Mouse (Mus musculus) lung, postnatal 36 days (tissue): ENCODE data around the gene Rnf224.
A peak's percentile ranks its signal among the peaks of the same experiment; 100 is the strongest.

Experiments used
- DNase-seq: peaks from one replicate; pipeline ENCODE4 v3.0.0; 2022; ENCODE audit warnings: mixed read lengths

Gene Rnf224

DNA sequence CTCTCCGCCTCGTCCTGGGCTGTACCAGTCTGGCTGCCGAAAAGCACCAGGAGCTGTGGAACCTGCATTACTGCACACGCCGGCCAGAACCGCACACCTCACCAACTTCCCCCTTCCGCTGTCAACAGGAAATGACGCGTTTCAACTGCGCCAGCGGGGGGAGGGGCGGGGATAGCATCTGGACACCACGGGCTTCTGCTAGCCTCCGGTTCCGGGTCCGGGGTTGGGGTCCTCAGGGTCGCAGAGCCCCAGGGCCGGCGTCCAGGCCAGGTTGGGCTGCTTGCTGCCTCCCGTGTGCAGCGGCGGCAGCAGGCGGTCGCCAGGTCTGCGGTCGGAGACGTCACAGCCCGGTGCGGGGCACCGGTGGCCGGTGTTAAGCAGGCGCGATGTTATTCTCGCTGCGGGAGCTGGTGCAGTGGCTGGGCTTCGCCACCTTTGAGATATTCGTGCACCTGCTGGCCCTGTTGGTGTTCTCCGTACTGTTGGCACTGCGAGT is 18.7 kb upstream of the Rnf224 start, which contains the start of gene Tmem203:
TSS of gene Tmem203 (plus strand) at position 156 of the 496 bp plus-strand sequence.
- peak; percentile 93 for DNase-seq

DNA sequence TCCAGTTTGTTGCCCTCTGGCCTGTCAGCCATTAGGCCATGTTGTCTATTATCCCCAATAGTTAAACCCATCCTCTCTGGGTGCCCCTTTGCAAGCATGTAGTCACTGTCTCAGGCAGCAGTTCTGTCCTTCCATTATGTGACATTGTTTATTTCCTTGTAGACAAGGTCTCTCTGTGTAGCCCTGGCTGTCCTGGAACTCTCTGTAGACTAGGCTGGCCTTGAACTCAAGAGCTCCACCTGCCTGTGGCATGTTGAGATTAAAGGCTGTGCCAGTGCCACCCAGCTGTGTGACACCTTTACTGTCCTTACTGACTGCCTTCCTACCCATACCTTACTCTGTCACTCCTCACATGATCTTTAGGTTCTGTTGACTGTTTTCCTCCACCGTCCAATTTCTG is 15.7 kb upstream of the Rnf224 start:
- peak; percentile 57 for DNase-seq

DNA sequence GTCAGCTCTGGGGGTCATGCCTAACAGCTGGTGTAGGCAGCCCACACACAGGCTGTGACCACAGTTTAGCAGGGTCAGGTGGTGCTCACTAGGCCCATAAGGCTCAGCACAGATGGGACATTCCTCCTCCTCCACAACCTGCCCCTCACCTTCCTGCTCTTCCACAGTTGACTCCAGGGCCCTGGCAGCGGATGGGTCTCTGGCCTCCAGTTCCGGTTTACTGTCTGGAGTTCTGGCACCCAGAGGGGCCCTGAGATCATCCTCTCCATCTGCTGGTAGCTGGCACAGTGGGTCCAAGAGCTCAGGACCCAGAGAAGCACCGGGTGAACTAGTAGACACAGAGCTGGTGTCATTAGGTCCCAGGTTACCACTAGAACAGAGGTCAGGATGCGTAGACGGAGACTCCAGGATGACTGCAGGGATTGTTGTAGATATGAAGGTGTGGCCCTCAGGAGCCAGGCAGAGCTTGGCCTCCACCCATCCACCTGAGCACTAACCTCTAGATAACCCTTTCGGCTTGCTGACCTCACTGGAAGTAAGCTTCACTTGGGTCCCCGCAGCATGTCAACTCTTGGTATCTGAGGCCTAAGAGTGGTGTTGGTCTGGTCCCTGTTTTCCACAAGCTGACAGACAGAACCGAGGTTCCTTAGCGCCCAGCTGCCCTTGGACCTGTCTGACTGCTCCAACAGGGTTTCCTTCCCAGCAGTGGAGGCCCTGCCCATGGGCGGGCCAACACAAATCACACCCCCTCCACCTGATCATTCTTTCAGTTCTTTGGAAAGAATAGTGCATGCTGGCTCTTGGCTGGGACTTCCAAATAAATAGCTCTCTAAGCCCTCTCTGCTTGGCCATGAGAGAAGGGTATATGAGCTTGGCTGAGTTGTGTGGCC is 9.8 kb upstream of the Rnf224 start, which contains the start of gene AL732309.1:
TSS of gene AL732309.1 (minus strand) at position 681 of the 890 bp plus-strand sequence.
- peak; percentile 53 for DNase-seq

GRCm38 (mm10) chr2:25244144-25244543 is 7.6 kb upstream of the Rnf224 start:
- no peak for DNase-seq

DNA sequence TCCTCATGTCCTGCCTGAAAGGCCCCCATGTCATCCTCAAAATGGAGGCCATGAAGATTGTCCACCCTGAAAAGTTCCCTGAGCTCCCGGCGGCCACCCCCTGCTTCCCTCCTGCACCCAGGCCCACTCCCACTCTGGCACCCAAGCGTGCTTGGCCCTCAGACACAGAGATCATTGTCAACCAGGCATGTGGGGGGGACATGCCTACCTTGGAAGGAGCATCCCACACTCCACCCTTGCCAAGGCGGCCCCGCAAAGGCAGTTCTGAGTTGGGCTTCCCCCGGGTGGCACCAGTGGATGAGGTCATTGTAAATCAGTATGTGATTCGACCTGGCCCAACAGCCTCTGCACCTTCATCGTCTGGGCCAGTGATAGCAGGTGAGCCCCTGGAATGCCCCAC is 6.8 kb upstream of the Rnf224 start:
- no peak for DNase-seq

DNA sequence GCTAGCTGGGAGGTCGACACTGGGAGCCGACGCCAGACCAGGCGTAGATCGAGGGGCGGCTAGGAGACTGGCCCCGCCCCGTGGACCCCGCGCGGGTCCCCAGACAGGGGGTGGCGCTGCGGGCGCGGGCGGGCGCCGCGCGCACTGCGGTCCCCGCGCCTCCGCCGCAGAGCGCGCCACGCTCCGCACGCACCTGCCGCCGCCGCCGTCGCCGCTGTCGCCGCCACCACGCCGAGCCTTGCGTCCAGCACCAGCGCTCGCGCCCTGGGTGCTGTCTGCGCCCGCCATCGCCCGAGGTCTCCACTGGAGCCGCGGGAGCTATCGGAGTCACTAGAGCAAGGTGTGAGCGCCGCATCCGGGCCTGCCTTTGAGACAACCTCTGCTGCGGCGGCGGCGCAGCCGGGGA is 5.5 kb upstream of the Rnf224 start, which contains the start of the genes Rnf208 and Cysrt1:
TSS of gene Rnf208 (plus strand) at position 155 of the 406 bp plus-strand sequence.
TSS of gene Cysrt1 (minus strand) at position 352 of the 406 bp plus-strand sequence.
- no peak for DNase-seq

DNA sequence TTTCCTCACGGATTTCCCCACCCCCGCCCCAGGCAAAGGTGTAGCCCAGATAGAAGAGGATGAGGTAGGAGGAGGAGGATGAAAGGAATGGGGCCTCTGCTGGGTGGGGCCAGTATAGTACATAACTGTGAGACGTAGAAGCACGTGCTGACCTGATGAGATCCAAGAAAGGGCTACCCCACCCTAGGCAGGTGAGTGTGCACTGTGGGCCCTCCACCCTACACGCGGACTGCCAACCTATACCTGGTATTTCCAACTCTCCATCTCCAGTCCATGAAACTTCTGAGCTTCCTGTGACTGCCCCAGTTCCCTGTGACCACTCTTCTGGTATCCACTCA is 4.8 kb upstream of the Rnf224 start:
- DNase-seq: no peak

DNA sequence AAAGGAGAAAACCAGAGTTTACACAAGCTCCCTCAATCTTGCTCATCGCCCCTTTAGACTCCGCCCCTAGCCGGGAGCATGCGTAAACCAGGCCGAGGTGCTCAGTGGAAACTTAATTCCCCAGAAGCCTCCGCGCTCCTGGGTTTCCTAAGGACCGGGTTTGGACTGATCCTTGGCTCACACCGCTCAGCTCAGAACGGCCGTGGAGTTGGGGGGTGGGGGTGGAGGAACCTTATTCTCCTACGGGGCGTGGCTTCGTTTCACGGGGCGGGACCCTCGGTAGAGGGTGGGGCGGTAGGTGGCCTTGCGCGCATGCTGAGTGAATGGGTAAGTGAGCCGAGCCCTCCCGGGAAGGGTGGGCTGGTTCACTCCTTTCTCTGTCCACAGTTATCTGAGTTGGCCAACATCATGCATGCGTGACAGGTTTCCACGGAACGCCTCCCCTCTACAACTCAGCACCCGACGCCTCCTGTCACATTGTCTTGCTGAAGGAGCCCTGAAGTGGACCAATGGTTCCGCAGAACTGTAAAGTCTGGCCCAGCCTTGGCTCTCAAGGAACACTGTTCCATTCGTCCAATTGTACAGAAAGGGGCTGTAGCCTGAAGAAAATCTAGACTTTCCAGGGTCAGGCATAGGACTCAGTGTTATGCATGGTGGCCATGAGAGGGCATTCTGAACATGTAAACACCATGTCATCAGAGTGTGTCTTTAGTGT is 4.3 kb upstream of the Rnf224 start:
- DNase-seq: peak; percentile 85

GRCm38 (mm10) chr2:25240310-25240709 is 3.7 kb upstream of the Rnf224 start:
- no peak for DNase-seq

GRCm38 (mm10) chr2:25239766-25240165 is 3.2 kb upstream of the Rnf224 start:
- DNase-seq: no peak

DNA sequence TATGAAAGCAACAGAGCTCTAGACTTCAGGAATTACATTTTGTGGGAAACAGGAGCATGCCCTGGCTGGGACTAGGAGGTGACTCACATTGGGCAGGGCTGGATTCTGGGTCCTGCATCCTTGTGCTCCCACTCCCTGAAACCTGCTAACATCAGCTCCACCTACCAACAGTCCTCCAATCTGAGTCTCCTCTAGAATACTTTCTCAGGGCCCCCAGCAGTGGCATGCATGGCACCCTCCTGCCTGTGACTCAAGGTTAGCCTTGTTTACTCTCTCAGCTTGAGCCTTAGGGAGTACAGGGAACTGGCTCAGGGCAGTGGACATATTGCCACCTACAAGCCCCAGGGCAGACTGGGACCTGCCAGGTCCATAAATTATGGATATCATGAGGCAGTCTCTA is 1.5 kb upstream of the Rnf224 start:
- no peak for DNase-seq

GRCm38 (mm10) chr2:25237522-25237921 is 935 bp upstream of the Rnf224 start:
- DNase-seq: peak; percentile 88

DNA sequence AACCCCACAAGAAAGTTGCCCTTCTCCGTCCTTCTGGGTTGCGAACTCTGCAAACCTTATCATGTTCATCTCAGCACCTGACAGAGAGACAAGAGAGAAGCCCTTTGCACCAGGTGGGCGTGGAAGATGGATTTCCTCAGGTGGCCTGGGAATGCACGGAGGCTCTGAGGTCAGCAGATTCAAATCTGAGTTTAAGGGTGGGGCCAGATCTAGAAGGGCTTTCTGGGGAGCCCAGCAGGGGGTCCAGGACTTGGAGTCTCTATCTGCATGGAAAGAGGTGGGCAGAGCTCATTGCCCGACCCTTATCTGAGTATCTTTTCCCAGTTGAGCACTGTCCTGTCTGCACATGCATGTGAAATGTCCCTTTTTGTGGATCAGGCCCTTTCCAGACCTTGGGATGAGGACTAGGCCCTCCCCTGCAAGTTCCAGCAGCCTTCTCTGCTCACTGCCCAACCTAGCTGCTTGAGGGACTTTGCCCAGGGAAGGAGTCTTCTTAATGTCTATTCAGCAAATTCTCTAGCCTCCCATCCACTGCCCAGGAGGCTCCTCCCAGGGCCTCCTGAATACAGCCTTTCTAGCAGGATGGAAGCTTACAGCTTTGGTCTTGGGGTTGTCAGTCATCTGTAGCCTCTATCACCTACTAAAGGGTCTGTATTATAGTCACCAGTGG is 1.9 kb downstream of the Rnf224 start:
- DNase-seq: no peak

- no peak for DNase-seq
Measured at GRCm38 (mm10) chr2:25234050-25234449, 2.5 kb downstream of the Rnf224 start, which contains the start of gene Slc34a3. Gene Slc34a3, minus strand, starts transcription at chr2:25234364.

DNA sequence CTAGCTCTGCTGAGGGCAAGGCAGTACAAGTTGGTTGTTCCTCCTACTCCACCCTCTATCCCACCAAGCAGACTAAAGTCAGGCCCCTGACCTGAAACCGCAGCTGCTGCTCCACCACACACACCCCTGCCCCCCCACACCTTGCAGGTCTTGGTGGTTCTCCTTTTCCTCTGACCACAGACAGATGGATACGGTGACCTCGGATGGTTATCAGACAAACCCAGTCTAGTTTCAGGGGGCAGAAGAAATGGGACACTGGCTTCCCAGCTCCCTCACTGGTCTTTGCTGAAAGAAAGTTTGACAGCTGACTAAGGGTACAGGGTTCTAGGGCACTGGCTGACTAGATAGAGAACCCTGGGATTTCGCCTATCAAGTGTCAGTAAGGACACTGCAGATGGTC is 3.2 kb downstream of the Rnf224 start:
- no peak for DNase-seq

DNA sequence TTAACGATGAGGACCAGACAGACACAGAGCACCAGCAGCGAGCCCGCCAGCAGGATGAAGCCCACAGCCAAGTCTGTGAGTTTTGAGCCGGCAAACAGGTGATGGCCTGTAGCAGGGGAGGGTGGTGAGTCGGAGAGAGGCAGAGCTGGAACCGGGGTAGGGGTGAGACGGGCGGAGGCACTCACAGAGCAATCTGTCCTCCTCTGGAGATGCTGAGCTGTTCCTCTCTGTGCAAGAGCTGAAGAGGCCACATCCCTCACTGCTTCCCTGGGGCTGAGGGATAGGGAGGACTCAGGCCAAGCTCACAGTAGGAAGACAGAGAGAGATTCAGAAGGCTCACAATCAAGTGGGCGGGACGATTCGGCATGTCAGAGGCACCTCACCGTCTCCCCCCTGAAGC is 5.5 kb downstream of the Rnf224 start:
- no peak for DNase-seq

- no peak for DNase-seq
Measured at GRCm38 (mm10) chr2:25230581-25230980, 6.0 kb downstream of the Rnf224 start.

GRCm38 (mm10) chr2:25229582-25229981 is 7.0 kb downstream of the Rnf224 start:
- DNase-seq: no peak

GRCm38 (mm10) chr2:25228995-25229530 is 7.5 kb downstream of the Rnf224 start:
- no peak for DNase-seq

DNA sequence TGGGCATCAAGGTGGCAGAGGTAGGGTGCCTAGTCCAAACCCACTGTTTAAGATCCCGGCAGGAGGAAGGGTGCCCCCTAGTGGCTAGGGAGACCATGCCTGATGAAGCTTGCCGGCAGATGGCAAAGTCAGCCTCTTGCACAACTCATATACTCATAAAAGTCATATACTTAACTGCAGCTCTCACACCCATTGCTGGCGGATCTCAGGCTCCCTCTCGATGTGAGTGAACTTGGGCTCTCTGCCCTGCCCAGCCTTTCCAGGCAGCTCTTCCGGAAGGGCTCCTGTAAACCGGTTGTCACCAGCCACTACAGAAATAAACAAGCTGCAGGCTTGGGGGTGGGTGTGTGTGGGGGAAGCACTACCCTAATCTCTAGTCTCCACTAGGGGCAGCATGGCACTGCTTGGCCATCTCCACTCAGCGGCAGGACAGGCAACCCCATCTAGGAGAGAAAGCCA is 8.1 kb downstream of the Rnf224 start:
- DNase-seq: peak; percentile 96

DNA sequence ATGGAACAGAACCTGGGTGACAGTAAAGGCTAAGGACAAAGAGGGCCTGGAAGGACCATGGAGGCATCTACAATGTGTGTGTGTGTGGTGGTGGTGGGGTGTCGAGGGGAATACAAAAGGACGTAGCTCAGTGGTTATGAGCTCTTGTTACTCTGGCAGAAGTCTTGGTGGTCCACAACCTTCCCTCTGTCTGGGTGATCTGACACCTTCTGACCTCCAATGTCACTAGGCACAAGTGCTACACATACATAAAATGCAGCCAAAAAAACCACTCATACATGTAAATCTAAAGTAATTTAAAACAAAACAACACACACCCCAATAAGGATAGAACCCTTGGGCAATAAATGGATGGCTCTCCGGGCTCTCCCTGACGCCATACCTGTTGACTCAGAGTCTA is 9.2 kb downstream of the Rnf224 start:
- no peak for DNase-seq

- DNase-seq: no peak
Measured at GRCm38 (mm10) chr2:25226864-25227263, 9.7 kb downstream of the Rnf224 start.
